In the genomic region with DNA sequence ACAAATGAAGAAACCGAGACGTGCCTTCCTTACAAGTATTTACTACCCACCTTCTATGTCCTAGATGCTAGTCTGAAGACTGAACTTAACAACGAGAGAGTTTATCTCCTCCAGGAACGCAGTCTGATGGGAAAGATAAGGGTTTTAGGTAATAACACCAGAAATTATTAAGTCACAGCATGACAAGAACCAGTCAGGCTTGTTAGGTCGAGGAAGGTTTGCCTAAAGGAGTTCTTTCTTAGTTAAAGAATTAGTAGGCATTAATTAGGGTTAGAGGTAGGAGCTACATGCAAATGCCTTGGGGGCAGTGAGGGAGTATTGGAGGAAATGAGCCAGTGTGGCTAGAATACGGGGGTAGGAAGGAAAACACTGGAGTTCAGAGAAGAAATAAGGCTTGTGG, we compare ENCODE assay signal across 29 mouse cellular contexts. TPM values are rescaled to one million over a fixed set of nuclear protein-coding genes. Genes with fewer than 3 reads are reported as not detected.
DNase-seq lines count a peak whose midpoint lies in the region; ATAC-seq and TF ChIP-seq lines count a peak whose summit lies in the region.
"Had no signal": no experiment of that assay in that cellular context is flagged by ENCODE, and none has a peak within 500 bp of the region (broad histone marks: within the 10 kb centered on the region; RNA-seq: fewer than 3 reads in every experiment).

No protein-coding gene starts in this region.

- no peaks in the 10 kb centered on the region for H3K9me3 ChIP-seq in intestine, embryonic 16.5 days (ENCODE audit: control insufficient read depth, low read length)
- no peaks in the 10 kb centered on the region for H3K9me3 ChIP-seq in intestine, embryonic 15.5 days
- no peaks in the 10 kb centered on the region for H3K9me3 ChIP-seq in liver, embryonic 12.5 days (replicated peaks)
- H3K9me3 ChIP-seq in forebrain, embryonic 13.5 days (replicated peaks): no peaks in the 10 kb centered on the region
- H3K9me3 ChIP-seq: embryonic facial prominence, embryonic 10.5 days; embryonic facial prominence, embryonic 13.5 days; forebrain, embryonic 10.5 days; heart, embryonic 10.5 days; heart, embryonic 13.5 days had no signal

- no peak for DNase-seq in liver, adult 2 months (ENCODE audit: extremely low read depth, low read depth, low spot score)
- DNase-seq in thymus, postnatal 14 days: peak; percentile 6
- DNase-seq in thymus, postnatal 10 days (ENCODE audit: low spot score in 2 of 2): no peak
- no peak for DNase-seq in layer of hippocampus, adult 8-10 months (ENCODE audit: low spot score in 2 of 2)
- DNase-seq: adrenal gland, postnatal 25 days; cerebellum, adult 11-12 months; cerebellum, adult 8-10 months; cerebellum, postnatal 10 days; cerebellum, postnatal 36 days; embryo, embryonic 11 days; forebrain, postnatal 0 days; gastrocnemius, adult 2 months; gastrocnemius, postnatal 14 days; heart, adult 2 months; heart, postnatal 14 days; heart, postnatal 4 days had no signal

- no peak overlapping the region for H3K9ac ChIP-seq in intestine, embryonic 16.5 days (ENCODE audit: low read depth, low read length)
- H3K9ac ChIP-seq in intestine, embryonic 15.5 days: no peak overlapping the region
- peak overlapping the region; percentile 45 for H3K9ac ChIP-seq in liver, adult 2 months (ENCODE audit: low read depth, low read length)
- no peak overlapping the region for H3K9ac ChIP-seq in liver, embryonic 12.5 days
- no peak overlapping the region for H3K9ac ChIP-seq in forebrain, embryonic 13.5 days
- H3K9ac ChIP-seq: embryonic facial prominence, embryonic 13.5 days; forebrain, postnatal 0 days; heart, embryonic 13.5 days; hindbrain, embryonic 14.5 days had no signal

- 65% methylated on average over 6 of the region's 6 CpGs for WGBS in intestine, embryonic 16.5 days
- 66% methylated on average over 6 of the region's 6 CpGs for WGBS in intestine, embryonic 15.5 days
- 54% methylated on average over 6 of the region's 6 CpGs for WGBS in liver, adult 2 months
- 56% methylated on average over 6 of the region's 6 CpGs for WGBS in liver, embryonic 12.5 days (ENCODE audit: insufficient replicate concordance)
- 69% methylated on average over 6 of the region's 6 CpGs for WGBS in forebrain, embryonic 13.5 days

- TF ChIP-seq CTCF in liver, adult 2 months (IDR thresholded peaks at IDR 0.05; ENCODE audit: low read depth, low read length): no peak

- peaks cover 8% of the 10 kb centered on the region; the same call in 1 of the 2 replicates for H3K79me2 ChIP-seq in liver, adult 2 months (ENCODE audit: control insufficient read depth, insufficient read depth, low read length)

- no peaks in the 10 kb centered on the region for H3K36me3 ChIP-seq in intestine, embryonic 16.5 days (ENCODE audit: control insufficient read depth, insufficient read depth, low read length)
- no peaks in the 10 kb centered on the region for H3K36me3 ChIP-seq in intestine, embryonic 15.5 days
- H3K36me3 ChIP-seq in liver, adult 2 months (ENCODE audit: control insufficient read depth, insufficient read depth, low read length): peaks cover 30% of the 10 kb centered on the region
- no peaks in the 10 kb centered on the region for H3K36me3 ChIP-seq in liver, embryonic 12.5 days
- H3K36me3 ChIP-seq in forebrain, embryonic 13.5 days (ENCODE audit: poor library complexity, severe bottlenecking): no peaks in the 10 kb centered on the region
- H3K36me3 ChIP-seq: embryonic facial prominence, embryonic 10.5 days; embryonic facial prominence, embryonic 13.5 days; forebrain, embryonic 10.5 days; heart, embryonic 10.5 days; heart, embryonic 13.5 days had no signal

- no peak overlapping the region for H3K4me3 ChIP-seq in intestine, embryonic 16.5 days (ENCODE audit: low read length)
- no peak overlapping the region for H3K4me3 ChIP-seq in intestine, embryonic 15.5 days (replicated peaks)
- H3K4me3 ChIP-seq in liver, adult 2 months (ENCODE audit: insufficient read depth, low read depth, low read length): no peak overlapping the region
- H3K4me3 ChIP-seq in liver, embryonic 12.5 days: no peak overlapping the region
- no peak overlapping the region for H3K4me3 ChIP-seq in forebrain, embryonic 13.5 days
- H3K4me3 ChIP-seq: embryonic facial prominence, embryonic 10.5 days; embryonic facial prominence, embryonic 13.5 days; erythroblast, embryonic 14.5 days; forebrain, embryonic 10.5 days; gastrocnemius, adult 2 months; heart, adult 2 months; heart, embryonic 10.5 days; heart, embryonic 13.5 days had no signal

- H3K27ac ChIP-seq in intestine, embryonic 16.5 days (ENCODE audit: low read length): peak overlapping the region; percentile 3; the same call in 1 of the 2 replicates
- no peak overlapping the region for H3K27ac ChIP-seq in intestine, embryonic 15.5 days
- peak overlapping the region; percentile 70 for H3K27ac ChIP-seq in liver, adult 2 months (replicated peaks; ENCODE audit: insufficient read depth, low read depth, low read length)
- no peak overlapping the region for H3K27ac ChIP-seq in liver, embryonic 12.5 days
- no peak overlapping the region for H3K27ac ChIP-seq in forebrain, embryonic 13.5 days
- H3K27ac ChIP-seq: embryonic facial prominence, embryonic 10.5 days; embryonic facial prominence, embryonic 13.5 days; forebrain, embryonic 10.5 days; gastrocnemius, adult 2 months; heart, adult 2 months; heart, embryonic 10.5 days; heart, embryonic 13.5 days; hindbrain, embryonic 14.5 days had no signal

- H3K4me2 ChIP-seq in intestine, embryonic 16.5 days (ENCODE audit: low read depth, low read length): no peak overlapping the region
- no peak overlapping the region for H3K4me2 ChIP-seq in intestine, embryonic 15.5 days (replicated peaks)
- no peak overlapping the region for H3K4me2 ChIP-seq in liver, embryonic 12.5 days
- no peak overlapping the region for H3K4me2 ChIP-seq in forebrain, embryonic 13.5 days
- H3K4me2 ChIP-seq: embryonic facial prominence, embryonic 13.5 days; heart, embryonic 13.5 days; hindbrain, embryonic 14.5 days had no signal

- ATAC-seq in intestine, embryonic 16.5 days: no peak
- no peak for ATAC-seq in intestine, embryonic 15.5 days
- ATAC-seq in liver, embryonic 12.5 days: no peak
- ATAC-seq in forebrain, embryonic 13.5 days: no peak
- ATAC-seq: activated CD4-positive, CD25-positive, alpha-beta regulatory T cell, adult 4 months; forebrain, embryonic 14.5 days; forebrain, postnatal 0 days had no signal

- TF ChIP-seq POLR2A in liver, adult 2 months (IDR thresholded peaks at IDR 0.05; ENCODE audit: extremely low read depth, insufficient read depth, low read length): no peak

- H3K4me1 ChIP-seq in intestine, embryonic 16.5 days (ENCODE audit: control insufficient read depth, insufficient read depth, low read length): no peaks in the 10 kb centered on the region
- H3K4me1 ChIP-seq in intestine, embryonic 15.5 days (replicated peaks): 0 out of 2 replicates have a peak, but pooled peaks cover 2% of the 10 kb centered on the region
- H3K4me1 ChIP-seq in liver, adult 2 months (ENCODE audit: control insufficient read depth, insufficient read depth, low read length): peaks cover 17% of the 10 kb centered on the region
- no peaks in the 10 kb centered on the region for H3K4me1 ChIP-seq in liver, embryonic 12.5 days
- H3K4me1 ChIP-seq in forebrain, embryonic 13.5 days: no peaks in the 10 kb centered on the region
- H3K4me1 ChIP-seq: embryonic facial prominence, embryonic 10.5 days; embryonic facial prominence, embryonic 13.5 days; forebrain, embryonic 10.5 days; heart, embryonic 10.5 days; heart, embryonic 13.5 days had no signal

- H3K27me3 ChIP-seq in intestine, embryonic 16.5 days (replicated peaks; ENCODE audit: control insufficient read depth, insufficient read depth, low read length): no peaks in the 10 kb centered on the region
- no peaks in the 10 kb centered on the region for H3K27me3 ChIP-seq in intestine, embryonic 15.5 days (replicated peaks)
- H3K27me3 ChIP-seq in liver, adult 2 months (ENCODE audit: control insufficient read depth, insufficient read depth, low read length): no peaks in the 10 kb centered on the region
- H3K27me3 ChIP-seq in liver, embryonic 12.5 days (replicated peaks): no peaks in the 10 kb centered on the region
- no peaks in the 10 kb centered on the region for H3K27me3 ChIP-seq in forebrain, embryonic 13.5 days
- H3K27me3 ChIP-seq: embryonic facial prominence, embryonic 13.5 days; heart, embryonic 13.5 days had no signal

RNA-seq across cellular contexts. Expression of a gene that starts 24.7 kb away (rescaled TPM):
- polyA plus RNA-seq in intestine, embryonic 16.5 days (2015; fragmentation: Nextera tagmentation; extraction: Ambion mirVana): 40.1 and 44.8 TPM in 2 replicates
- 25.7 and 27.3 TPM in 2 replicates for polyA plus RNA-seq in intestine, embryonic 15.5 days (2015; fragmentation: Nextera tagmentation; extraction: Ambion mirVana)
- 332 and 378 TPM in 2 replicates for total RNA-seq in liver, adult 2 months (2014; rRNA removed)
- polyA plus RNA-seq in liver, adult 2 months (2012; rRNA removed): 162 and 165 TPM in 2 replicates
- polyA plus RNA-seq in liver, embryonic 12.5 days (2016; fragmentation: Nextera tagmentation; extraction: Ambion mirVana): 2.8 and 3.9 TPM in 2 replicates
- polyA plus RNA-seq in forebrain, embryonic 13.5 days (2015; fragmentation: Nextera tagmentation; extraction: Ambion mirVana): 2.3 and 5.6 TPM in 2 replicates
- total RNA-seq in layer of hippocampus, adult 8-10 months (2022): 10 to 100 TPM in 1 of 4 experiments, 1 to 10 TPM in 3; 7.8 to 14.8 (median 8.1) TPM

RNA-seq across cellular contexts. Expression of a gene that starts 51.4 kb away (rescaled TPM):
- polyA plus RNA-seq in intestine, embryonic 16.5 days (2015; fragmentation: Nextera tagmentation; extraction: Ambion mirVana): 51.9 and 54.4 TPM in 2 replicates
- polyA plus RNA-seq in intestine, embryonic 15.5 days (2015; fragmentation: Nextera tagmentation; extraction: Ambion mirVana): 46.8 and 46.9 TPM in 2 replicates
- 7.7 and 8.5 TPM in 2 replicates for total RNA-seq in liver, adult 2 months (2014; rRNA removed)
- 11.1 and 17.2 TPM in 2 replicates for polyA plus RNA-seq in liver, adult 2 months (2012; rRNA removed)
- polyA plus RNA-seq in liver, embryonic 12.5 days (2016; fragmentation: Nextera tagmentation; extraction: Ambion mirVana): 23.2 and 24.2 TPM in 2 replicates
- polyA plus RNA-seq in forebrain, embryonic 13.5 days (2015; fragmentation: Nextera tagmentation; extraction: Ambion mirVana): 84.9 and 88.8 TPM in 2 replicates
- 10 to 100 TPM; 19.5 to 24.1 (median 21.1) TPM for total RNA-seq in layer of hippocampus, adult 8-10 months (2022)

Comparison
In these comparisons a context has a peak if more than half of its experiments do, and no peak if none do; other contexts are left out.
1. H3K27ac ChIP-seq: peak in intestine, embryonic 16.5 days (single experiment) and liver, adult 2 months (single experiment); none in intestine, embryonic 15.5 days (single experiment), liver, embryonic 12.5 days (single experiment) and forebrain, embryonic 13.5 days (single experiment).